Mouse (Mus musculus): ENCODE measurements around the gene Lamb1.

GRCm38 (mm10) chr12:31320817-31321216 lies 55.8 kb downstream of the Lamb1 start:
- TF ChIP-seq GATA1 (IDR thresholded peaks at IDR 0.05; ENCODE audit: low read length), result no peak
- TF ChIP-seq TAL1 (IDR thresholded peaks at IDR 0.05; ENCODE audit: low read length), result no peak

Data from erythroblast, embryonic 14.5 days (primary cell).